Mouse (Mus musculus): ENCODE data around the gene Dpp9. TPM values are rescaled to one million over a fixed set of nuclear protein-coding genes. Genes with fewer than 3 reads are reported as not detected.

The Dpp9 gene
- polyA plus RNA-seq, 2 experiments, result 11.7 to 14.4 TPM

- no peak for TF ChIP-seq CTCF (IDR thresholded peaks at IDR 0.05; ENCODE audit: low read depth)
- TF ChIP-seq EP300 (IDR thresholded peaks at IDR 0.05; ENCODE audit: low read depth), result no peak
- Histone ChIP-seq H3K9ac (replicated peaks) (peak overlapping the region; percentile 69), H3K4me3 (ENCODE audit: insufficient read depth in 1 of 2, low read depth in 2 of 2, low read length in 2 of 2) (peak overlapping the region; percentile 68 to 82), H3K27me3 (ENCODE audit: control insufficient read depth, insufficient read depth, low read length) (no peaks in the 10 kb centered on the region), H3K36me3 (replicated peaks; ENCODE audit: control insufficient read depth, insufficient read depth, low read depth) (peaks cover 25% of the 10 kb centered on the region), H3K27ac (no peak overlapping the region), H3K4me2 (ENCODE audit: low read depth) (peak overlapping the region; percentile 93), H3K9me3 (ENCODE audit: control insufficient read depth, low read length) (no peaks in the 10 kb centered on the region), H3K4me1 (replicated peaks; ENCODE audit: control insufficient read depth in 2 of 2, insufficient read depth in 2 of 2, low read length in 1 of 2) (peaks cover 0 to 6% of the 10 kb centered on the region in 2 experiments; a peak in 3 of 4 replicates)
- DNase-seq (ENCODE audit: low read depth in 3 of 3, low spot score in 3 of 3) (no peak), ATAC-seq (ENCODE audit: insufficient read depth) (no peak)
- WGBS (ENCODE audit: insufficient replicate concordance), result 5% methylated on average over 54 of the region's 58 CpGs
These were observed 38.6 kb upstream of the Dpp9 start for GRCm38 (mm10) chr17:56257181-56257894.

- no peak; the same call in 1 of the 2 replicates for TF ChIP-seq EP300 (IDR thresholded peaks at IDR 0.05; ENCODE audit: low read depth)
- no peak for TF ChIP-seq CTCF (IDR thresholded peaks at IDR 0.05; ENCODE audit: low read depth)
- Histone ChIP-seq H3K27me3 (ENCODE audit: control insufficient read depth, insufficient read depth, low read length) (no peaks in the 10 kb centered on the region), H3K9me3 (ENCODE audit: control insufficient read depth, low read length) (no peaks in the 10 kb centered on the region), H3K9ac (replicated peaks) (peak within 1 kb of the TSS; percentile 69), H3K4me1 (replicated peaks; ENCODE audit: control insufficient read depth in 2 of 2, insufficient read depth in 2 of 2, low read length in 1 of 2) (peaks cover 0 to 6% of the 10 kb centered on the region in 2 experiments; a peak in 3 of 4 replicates), H3K4me2 (ENCODE audit: low read depth) (peak within 1 kb of the TSS; percentile 99), H3K36me3 (replicated peaks; ENCODE audit: control insufficient read depth, insufficient read depth, low read depth) (peaks cover 18% of the 10 kb centered on the region), H3K27ac (peak within 1 kb of the TSS; percentile 96), H3K4me3 (ENCODE audit: insufficient read depth in 1 of 2, low read depth in 2 of 2, low read length in 2 of 2) (peak within 1 kb of the TSS; percentile 74 to 82)
- DNase-seq (ENCODE audit: low read depth in 3 of 3, low spot score in 3 of 3), result peak; percentile 97 to 98 (median 98)
- peak; percentile 88 for ATAC-seq (ENCODE audit: insufficient read depth)
- under 1% methylated on average over 28 of the region's 28 CpGs for WGBS (ENCODE audit: insufficient replicate concordance)
These were observed 37.7 kb upstream of the Dpp9 start, which contains the start of gene Fem1a for GRCm38 (mm10) chr17:56256239-56256881. Fem1a (plus strand) TSS chr17:56256810.

- DNase-seq (ENCODE audit: low read depth in 3 of 3, low spot score in 3 of 3) (peak; percentile 98), ATAC-seq (ENCODE audit: insufficient read depth) (peak; percentile 87)
- H3K4me1 ChIP-seq (replicated peaks; ENCODE audit: control insufficient read depth in 2 of 2, insufficient read depth in 2 of 2, low read length in 1 of 2), result peaks cover 0 to 6% of the 10 kb centered on the region in 2 experiments; a peak in 2 of 4 replicates
- no peaks in the 10 kb centered on the region for H3K27me3 ChIP-seq (ENCODE audit: control insufficient read depth, insufficient read depth, low read length)
- peak; percentile 99 for TF ChIP-seq CTCF (IDR thresholded peaks at IDR 0.05; ENCODE audit: low read depth)
- TF ChIP-seq EP300 (IDR thresholded peaks at IDR 0.05; ENCODE audit: low read depth), result no peak
- H3K27ac ChIP-seq, result peak overlapping the region; percentile 96
- peak overlapping the region; percentile 64 for H3K9ac ChIP-seq (replicated peaks)
- peak overlapping the region; percentile 99 for H3K4me2 ChIP-seq (ENCODE audit: low read depth)
- H3K36me3 ChIP-seq (replicated peaks; ENCODE audit: control insufficient read depth, insufficient read depth, low read depth), result peaks cover 18% of the 10 kb centered on the region
- H3K9me3 ChIP-seq (ENCODE audit: control insufficient read depth, low read length), result no peaks in the 10 kb centered on the region
- peak overlapping the region; percentile 74 to 82 for H3K4me3 ChIP-seq (ENCODE audit: insufficient read depth in 1 of 2, low read depth in 2 of 2, low read length in 2 of 2)
- WGBS (ENCODE audit: insufficient replicate concordance), result under 1% methylated on average over 32 of the region's 32 CpGs
These were observed 37.1 kb upstream of the Dpp9 start for GRCm38 (mm10) chr17:56255863-56256238.

DNA sequence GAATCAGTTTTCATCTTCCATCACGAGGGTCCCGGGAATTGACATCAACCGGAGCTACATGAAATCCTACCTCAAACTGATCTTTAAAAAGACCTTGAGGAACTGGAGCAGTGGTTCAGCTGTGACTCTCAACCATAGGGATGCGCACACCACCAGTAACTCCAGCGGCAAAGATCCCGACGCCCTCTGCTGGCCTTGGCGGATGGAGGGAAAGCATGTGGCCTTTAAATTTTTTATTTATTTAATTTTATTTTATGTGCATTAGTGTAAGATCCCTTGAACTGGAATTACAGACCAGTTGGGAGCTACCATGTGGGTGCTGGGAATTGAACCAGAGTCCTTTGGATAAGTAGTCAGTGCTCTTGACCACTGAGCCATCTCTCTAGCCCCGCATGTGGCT is 36.7 kb upstream of the Dpp9 start:
- DNase-seq (ENCODE audit: low read depth in 3 of 3, low spot score in 3 of 3) (no peak), ATAC-seq (ENCODE audit: insufficient read depth) (no peak)
- WGBS (ENCODE audit: insufficient replicate concordance), result 19% methylated on average over 9 of the region's 9 CpGs

DNA sequence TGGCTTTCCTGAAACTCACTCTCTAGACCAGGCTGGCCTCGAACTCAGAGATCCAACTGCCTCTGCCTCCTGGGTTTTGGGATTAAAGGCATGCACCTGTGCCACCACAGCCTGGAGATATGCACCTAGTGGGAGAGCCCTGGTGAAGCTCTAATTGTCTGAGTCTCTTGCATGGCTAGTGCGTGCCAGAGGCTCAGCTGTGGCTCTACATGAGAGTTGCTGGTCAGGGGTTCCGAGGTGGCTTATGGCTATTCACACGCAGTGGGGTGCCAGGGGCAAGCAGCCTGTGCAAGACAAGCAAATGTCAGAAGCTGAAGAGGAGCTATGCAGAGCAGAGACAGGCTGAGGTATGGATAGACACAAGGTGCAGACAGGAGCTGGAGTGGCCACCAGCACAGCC is 36.0 kb upstream of the Dpp9 start:
- H3K9me3 ChIP-seq (ENCODE audit: control insufficient read depth, low read length), result no peaks in the 10 kb centered on the region
- WGBS (ENCODE audit: insufficient replicate concordance), result 85% methylated on average over 4 of the region's 4 CpGs
- H3K4me2 ChIP-seq (ENCODE audit: low read depth), result no peak overlapping the region
- H3K27me3 ChIP-seq (ENCODE audit: control insufficient read depth, insufficient read depth, low read length), result no peaks in the 10 kb centered on the region
- peaks cover 0 to 6% of the 10 kb centered on the region in 2 experiments; a peak in 2 of 4 replicates for H3K4me1 ChIP-seq (replicated peaks; ENCODE audit: control insufficient read depth in 2 of 2, insufficient read depth in 2 of 2, low read length in 1 of 2)
- no peak for DNase-seq (ENCODE audit: low read depth in 3 of 3, low spot score in 3 of 3)
- H3K4me3 ChIP-seq (ENCODE audit: insufficient read depth in 1 of 2, low read depth in 2 of 2, low read length in 2 of 2), result no peak overlapping the region
- ATAC-seq (ENCODE audit: insufficient read depth), result no peak
- H3K9ac ChIP-seq (replicated peaks), result no peak overlapping the region
- TF ChIP-seq EP300 (IDR thresholded peaks at IDR 0.05; ENCODE audit: low read depth), result no peak
- no peak for TF ChIP-seq CTCF (IDR thresholded peaks at IDR 0.05; ENCODE audit: low read depth)
- no peak overlapping the region for H3K27ac ChIP-seq
- peaks cover 12% of the 10 kb centered on the region for H3K36me3 ChIP-seq (replicated peaks; ENCODE audit: control insufficient read depth, insufficient read depth, low read depth)

More for the DNA sequence above, 36.7 kb upstream of the Dpp9 start:
- no peaks in the 10 kb centered on the region for H3K9me3 ChIP-seq (ENCODE audit: control insufficient read depth, low read length)
- peak overlapping the region; percentile 51 for H3K4me2 ChIP-seq (ENCODE audit: low read depth)
- TF ChIP-seq CTCF (IDR thresholded peaks at IDR 0.05; ENCODE audit: low read depth) (no peak), EP300 (IDR thresholded peaks at IDR 0.05; ENCODE audit: low read depth) (no peak)
- no peak overlapping the region for H3K27ac ChIP-seq
- no peaks in the 10 kb centered on the region for H3K27me3 ChIP-seq (ENCODE audit: control insufficient read depth, insufficient read depth, low read length)
- peaks cover 18% of the 10 kb centered on the region for H3K36me3 ChIP-seq (replicated peaks; ENCODE audit: control insufficient read depth, insufficient read depth, low read depth)
- no peak overlapping the region for H3K9ac ChIP-seq (replicated peaks)
- H3K4me3 ChIP-seq (ENCODE audit: insufficient read depth in 1 of 2, low read depth in 2 of 2, low read length in 2 of 2), result no peak overlapping the region
- peaks cover 0 to 6% of the 10 kb centered on the region in 2 experiments; a peak in 2 of 4 replicates for H3K4me1 ChIP-seq (replicated peaks; ENCODE audit: control insufficient read depth in 2 of 2, insufficient read depth in 2 of 2, low read length in 1 of 2)
